Mouse (Mus musculus) layer of hippocampus, postnatal 10 days (tissue): ENCODE data around the gene Gm15262. TPM values are rescaled to one million over a fixed set of nuclear protein-coding genes. Genes with fewer than 3 reads are reported as not detected.
"Not testable (repeated sequence)": the region's sequence is repeated elsewhere in the genome, so short reads cannot be mapped to it uniquely, and the experiment has no call there.

Source experiments
- DNase-seq, 2 experiments: peaks; one replicate each; pipeline ENCODE4 v3.0.0; 2021; ENCODE audit warnings: low spot score in 2 of 2
- long read RNA-seq: library from polyadenylated mRNA; stranded (forward); transcript quantifications from one replicate; pipeline ENCODE4 v2.0.0, GENCODE M21; 2023
- total RNA-seq, 2 experiments: library from RNA; stranded (reverse); gene quantifications; 2 replicates each; pipeline ENCODE4 v1.2.3; 2021

Gene Gm15262
- total RNA-seq, result not detected
- long read RNA-seq, result 0 reads

DNA sequence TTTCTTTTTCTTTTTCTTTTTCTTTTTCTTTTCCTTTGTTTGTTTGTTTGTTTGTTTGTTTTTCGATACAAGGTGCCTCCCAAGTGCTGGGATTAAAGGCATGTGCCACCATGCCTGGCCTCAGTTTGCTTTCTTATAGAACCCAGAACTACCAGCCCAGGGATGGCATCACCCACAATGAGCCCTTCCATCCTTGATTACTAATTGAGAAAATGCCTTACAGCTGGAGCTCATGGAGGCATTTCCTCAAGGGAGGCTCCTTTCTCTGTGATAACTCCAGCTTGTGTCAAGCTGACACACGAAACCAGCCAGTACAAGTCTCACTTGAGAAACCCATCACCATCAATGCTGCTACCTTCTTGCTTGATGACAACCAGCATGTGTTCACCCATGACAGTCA, at the start of gene Gm15262:
Gm15262 (plus strand) TSS at position 301 of the 400 bp plus-strand sequence.
- not testable (repeated sequence) for DNase-seq

DNA sequence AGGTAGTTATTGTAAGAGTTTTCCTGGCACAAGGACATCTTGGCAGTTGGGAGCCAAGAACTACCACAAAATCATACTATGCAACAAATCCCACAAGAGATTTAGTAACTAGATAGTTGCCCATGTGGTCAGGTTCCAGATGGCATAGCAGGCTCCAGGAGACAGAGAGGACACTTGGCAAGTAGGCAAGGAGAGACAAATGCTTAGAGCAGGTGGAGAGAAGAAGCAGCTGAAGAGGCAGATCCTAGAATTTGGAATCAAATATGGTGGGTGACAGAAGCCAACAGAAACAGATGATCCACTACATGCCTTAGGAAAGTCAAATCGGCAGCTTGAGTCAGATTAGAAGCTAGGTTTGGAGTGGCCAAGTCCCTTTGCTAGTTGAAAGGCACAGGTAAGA, 20.9 kb downstream of the Gm15262 start:
- DNase-seq, result no peak

DNA sequence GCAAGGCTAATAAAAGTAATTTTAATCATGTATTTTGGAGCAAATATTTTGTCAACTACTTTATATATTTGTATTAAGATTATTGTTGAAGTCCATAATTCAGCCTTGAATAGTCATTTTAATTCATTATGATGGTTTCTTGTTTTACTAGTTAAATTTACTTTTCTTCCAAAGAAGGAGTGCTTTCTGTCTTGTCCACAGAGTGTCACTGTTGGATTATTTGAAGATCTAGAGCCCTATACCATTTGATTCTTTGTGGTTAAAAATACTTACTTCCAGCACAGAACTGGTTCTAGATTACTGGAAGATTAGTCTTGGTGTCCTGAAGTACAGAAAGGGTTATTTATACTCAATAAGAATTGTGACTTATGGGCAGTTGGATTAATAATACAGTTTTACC, 29.2 kb downstream of the Gm15262 start:
- no peak for DNase-seq

DNA sequence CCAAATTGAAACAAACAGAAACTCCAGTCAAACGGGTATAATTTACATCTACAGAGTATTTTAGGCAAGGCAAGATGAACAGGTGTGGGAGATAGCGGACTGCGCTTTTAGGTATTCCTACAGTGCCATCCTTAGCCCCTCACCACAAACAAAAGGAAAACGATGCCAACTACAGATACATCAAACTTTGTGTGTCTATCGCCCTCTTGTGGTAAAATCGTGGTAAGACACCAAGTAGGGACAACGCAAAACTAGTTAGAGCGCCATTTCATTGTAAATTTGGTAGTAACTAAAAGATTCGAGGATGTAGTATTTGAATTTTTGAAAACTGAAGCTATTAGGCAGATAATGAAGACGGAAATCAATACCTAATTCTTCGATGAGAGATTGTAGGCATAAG, 83.7 kb downstream of the Gm15262 start:
- DNase-seq, result peak in 1 of 2 experiments; percentile 4

DNA sequence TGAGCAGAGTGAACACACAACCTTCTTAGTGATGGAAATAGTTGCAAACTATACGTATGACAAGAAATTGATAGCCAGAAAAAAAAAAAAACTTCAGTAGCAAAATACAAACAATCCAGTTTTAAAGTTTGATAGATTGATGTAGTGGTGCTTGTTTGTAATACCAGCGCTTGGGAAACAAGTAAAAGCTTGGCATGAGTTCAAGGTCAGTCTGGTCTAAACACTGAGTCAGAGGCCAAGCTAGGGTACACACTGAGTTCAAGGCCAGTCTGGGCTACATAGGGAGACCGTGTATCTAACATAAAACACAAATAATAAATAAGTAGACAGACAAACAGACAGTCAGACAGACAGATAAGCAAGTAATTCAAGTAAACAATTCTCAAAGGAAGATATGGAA, 84.2 kb downstream of the Gm15262 start:
- DNase-seq, result no peak

DNA sequence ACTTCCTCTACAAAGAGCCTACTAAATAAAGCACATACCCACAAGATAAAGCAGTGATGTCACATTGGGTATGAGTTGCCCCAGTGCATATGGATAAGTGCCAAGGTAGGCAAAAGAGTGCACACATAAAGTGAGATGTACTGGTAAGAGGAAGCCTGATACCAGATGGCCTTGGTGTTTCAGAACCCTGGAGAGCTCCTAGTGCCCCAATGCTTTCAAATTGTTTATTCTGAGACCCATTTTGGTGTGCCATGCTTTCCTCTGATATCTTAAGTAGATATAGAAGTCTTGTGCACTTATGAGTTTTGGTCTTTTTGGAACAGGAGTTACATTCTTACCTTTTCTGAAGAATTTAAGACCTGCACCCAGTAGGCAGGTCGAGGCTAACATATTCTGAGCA, 88.3 kb downstream of the Gm15262 start:
- no peak for DNase-seq

DNA sequence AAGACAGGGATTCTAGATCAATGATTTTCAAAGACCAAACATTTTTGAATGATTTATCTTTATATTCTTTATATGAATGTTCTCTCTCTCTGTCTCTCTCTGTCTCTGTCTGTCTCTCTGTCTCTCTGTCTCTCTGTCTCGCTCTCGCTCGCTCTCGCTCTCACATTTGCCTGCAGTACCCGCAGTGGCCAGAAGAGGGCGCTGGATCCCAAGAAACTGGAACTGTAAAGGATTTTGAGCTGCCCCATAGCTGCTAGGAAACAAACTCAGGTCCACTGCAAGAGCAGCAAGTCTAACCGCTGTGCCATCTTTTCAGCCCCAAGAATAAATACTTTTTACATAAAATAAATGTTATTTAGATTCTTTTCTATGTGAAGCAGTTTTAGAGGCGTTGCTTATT, 98.5 kb downstream of the Gm15262 start:
- DNase-seq, result peak; percentile 16 to 46

DNA sequence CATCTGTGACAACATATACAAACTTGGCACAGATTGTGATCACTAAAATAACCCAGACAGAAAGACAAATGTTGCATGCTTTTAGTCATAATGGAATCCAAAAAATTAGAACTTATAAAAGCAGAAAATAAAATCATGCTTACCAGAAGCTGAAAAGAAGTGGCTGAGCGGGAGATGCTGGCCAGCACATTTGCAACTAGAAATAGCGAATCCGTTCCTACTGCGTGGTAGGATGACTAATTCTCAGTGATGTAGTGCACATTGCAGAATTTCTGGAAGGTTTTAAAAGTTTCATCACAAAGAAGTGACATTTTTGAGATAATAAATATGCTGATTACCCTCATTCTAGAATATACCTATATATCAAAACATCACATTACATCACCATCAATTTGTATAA, 100.7 kb downstream of the Gm15262 start:
- DNase-seq, result no peak

DNA sequence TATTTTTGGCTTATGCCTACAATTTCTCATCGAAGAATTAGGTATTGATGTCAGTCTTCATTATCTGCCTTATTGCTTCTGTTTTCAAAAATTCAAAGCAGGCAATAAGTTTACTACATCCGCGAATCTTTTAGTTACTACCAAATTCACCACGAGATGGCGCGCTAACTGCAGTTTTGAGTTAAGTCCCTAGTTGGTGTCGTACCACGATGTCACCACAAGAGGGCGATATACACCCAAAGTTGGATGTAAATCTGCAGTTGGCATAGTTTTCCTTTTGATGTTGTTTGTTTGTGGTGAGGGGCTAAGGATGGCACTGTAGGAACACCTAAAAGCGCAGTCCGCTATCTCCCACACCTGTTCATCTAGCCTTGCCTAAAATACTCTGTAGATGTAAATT, 111.9 kb downstream of the Gm15262 start:
- DNase-seq, result peak; percentile 80 to 81

DNA sequence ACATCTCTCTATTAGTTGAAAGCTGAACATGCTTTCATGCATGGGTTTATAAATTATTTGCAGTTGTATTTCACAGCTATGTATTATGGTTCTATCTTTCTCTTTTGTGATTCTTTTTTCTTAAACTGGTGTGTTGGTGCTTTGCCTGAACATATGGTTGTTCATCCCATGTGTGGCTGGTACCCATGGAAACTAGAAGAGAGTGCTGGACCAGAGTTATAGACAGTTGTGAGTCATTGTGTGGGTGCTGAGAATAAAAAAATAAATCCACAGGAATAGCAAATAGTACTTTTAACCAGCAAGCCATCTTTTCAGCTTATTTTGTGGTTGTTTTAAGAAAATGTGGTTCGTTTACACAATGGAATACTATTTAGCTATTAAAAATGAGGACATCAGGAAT, 123.9 kb downstream of the Gm15262 start:
- no peak for DNase-seq

Other genes starting within 250 kb of the Gm15262 start
- 1 to 10 TPM; 1.9 to 2.6 TPM for gene Scml2, start 170.3 kb upstream of the Gm15262 start, total RNA-seq